Mouse (Mus musculus) cerebellum, adult 2 months (tissue): ENCODE measurements at regions not wholly inside any gene's neighbourhood (a gene's known extent, or its start where the extent isn't known, plus 50 kb on each side); places are given as distances from the start of the nearest gene placed in this dataset.

Source experiments
- CTCF ChIP-seq: fragments of 200-500 bp; IDR thresholded peaks from 2 replicates; pipeline ENCODE4 v1.5.1; 2011; ENCODE audit warnings: low read depth, mild to moderate bottlenecking, control low read depth, low read length, moderate library complexity, borderline replicate concordance; ENCODE audit not compliant: insufficient read depth
- POLR2A ChIP-seq: fragments of 200-500 bp; IDR thresholded peaks from 2 replicates; pipeline ENCODE4 v1.6.1; 2011; ENCODE audit warnings: low read length, control low read depth, borderline replicate concordance; ENCODE audit not compliant: insufficient read depth

- TF ChIP-seq CTCF = no peak
- TF ChIP-seq POLR2A = no peak
These were observed 62.7 kb upstream of the Laptm4a start for GRCm38 (mm10) chr12:8858748-8859147.
